Mouse (Mus musculus) frontal cortex, adult (tissue): ENCODE measurements around the gene Pira2.
"Not testable (repeated sequence)": the region's sequence is repeated elsewhere in the genome, so short reads cannot be mapped to it uniquely, and the experiment has no call there.

ENCODE experiments used
- ATAC-seq: cut with Nextera tagmentation; 2 replicates; pipeline ENCODE4 v1.9.2; 2017; ENCODE audit warnings: mild to moderate bottlenecking, moderate library complexity, mixed read lengths; ENCODE audit not compliant: low TSS enrichment

The Pira2 gene

GRCm38 (mm10) chr7:3844951-3845350, at the start of gene Pira2:
Gene Pira2 (minus strand): TSS chr7:3845051.
- not testable (repeated sequence) for ATAC-seq

DNA sequence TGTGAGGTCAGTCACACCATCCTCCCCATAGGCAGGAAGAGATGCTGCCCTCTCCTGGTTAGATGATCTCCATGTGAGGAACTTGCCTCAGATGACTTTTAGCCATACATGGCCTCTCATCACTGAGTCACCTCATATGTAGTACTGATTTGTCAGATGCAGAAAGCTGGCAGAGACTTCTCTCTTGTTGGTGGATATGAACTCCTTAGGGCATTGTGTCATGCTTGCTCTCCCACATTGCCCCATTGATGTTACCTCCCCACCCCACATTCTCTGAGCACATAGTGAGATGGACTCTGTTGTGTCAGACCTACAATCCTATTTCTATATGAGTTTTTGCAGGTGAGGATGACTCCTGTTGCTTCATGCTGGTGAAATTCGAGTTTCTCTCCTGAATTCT, 30.2 kb upstream of the Pira2 start:
- not testable (repeated sequence) for ATAC-seq

- ATAC-seq, result not testable (repeated sequence)
Measured at GRCm38 (mm10) chr7:3837854-3838253, 7.0 kb downstream of the Pira2 start.

- not testable (repeated sequence) for ATAC-seq
Measured at GRCm38 (mm10) chr7:3830633-3831032, 14.2 kb downstream of the Pira2 start.

GRCm38 (mm10) chr7:3825599-3825998, 19.3 kb downstream of the Pira2 start, which contains the start of gene Gm15448:
Gene Gm15448 (minus strand): TSS chr7:3825687.
- not testable (repeated sequence) for ATAC-seq

GRCm38 (mm10) chr7:3811912-3812311, 32.9 kb downstream of the Pira2 start:
- not testable (repeated sequence) for ATAC-seq

DNA sequence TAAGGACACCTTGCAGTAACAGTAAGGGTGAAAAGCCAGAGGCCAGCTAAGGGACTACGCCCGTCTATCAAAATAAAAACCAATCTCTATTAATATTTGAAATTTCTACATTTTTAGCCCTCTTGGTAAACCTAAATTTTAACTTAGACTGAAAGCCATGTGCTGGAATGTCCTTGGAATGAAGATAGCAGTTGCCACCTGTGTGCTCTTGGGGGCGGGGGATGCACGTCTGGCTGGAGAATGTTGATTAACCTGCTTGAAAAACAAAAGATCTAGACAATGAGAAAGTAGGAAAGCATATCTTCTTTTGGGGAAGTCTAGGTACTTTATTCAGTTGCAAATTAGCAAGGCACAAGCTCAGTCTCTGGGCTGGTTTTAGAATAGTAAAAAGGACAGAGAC, 41.9 kb downstream of the Pira2 start:
- not testable (repeated sequence) for ATAC-seq

DNA sequence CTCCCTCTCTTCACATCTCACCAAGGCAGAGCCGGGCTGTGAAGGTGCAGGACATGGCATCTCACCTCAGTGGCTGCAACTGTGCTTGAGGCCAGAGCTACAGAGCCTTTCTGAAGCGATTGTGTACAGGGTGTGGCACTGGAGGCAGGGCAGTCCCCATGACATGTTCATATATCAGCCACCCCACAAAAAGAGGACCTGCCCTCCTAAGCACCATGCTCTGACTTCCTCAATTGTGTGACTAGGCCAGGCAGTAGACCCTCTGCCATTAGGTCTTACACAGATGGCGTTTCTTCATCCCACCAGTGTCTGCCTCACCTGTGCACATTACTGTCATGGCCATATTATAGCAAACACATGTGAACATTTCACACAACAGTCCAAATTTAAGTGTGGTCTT, 44.9 kb downstream of the Pira2 start:
- not testable (repeated sequence) for ATAC-seq

- ATAC-seq, result not testable (repeated sequence)
Measured at GRCm38 (mm10) chr7:3796286-3796685, 48.6 kb downstream of the Pira2 start.
